Mouse (Mus musculus) adrenal gland, postnatal 14 days (tissue): ENCODE results near the gene Tnc. TPM values are rescaled to one million over a fixed set of nuclear protein-coding genes. Genes with fewer than 3 reads are reported as not detected.
A peak's percentile ranks its signal among the peaks of the same experiment; 100 is the strongest.
"Not testable (repeated sequence)": the region's sequence is repeated elsewhere in the genome, so short reads cannot be mapped to it uniquely, and the experiment has no call there.

Experiments
- DNase-seq: peaks from one replicate; pipeline ENCODE4 v3.0.0; 2021; ENCODE audit warnings: mixed read lengths
- total RNA-seq: library from RNA; stranded (reverse); gene quantifications from 2 replicates; pipeline ENCODE4 v1.2.3, GENCODE M21; 2021

The Tnc gene
- total RNA-seq, 1 experiment from 2014 or later = 3.2 TPM

DNA sequence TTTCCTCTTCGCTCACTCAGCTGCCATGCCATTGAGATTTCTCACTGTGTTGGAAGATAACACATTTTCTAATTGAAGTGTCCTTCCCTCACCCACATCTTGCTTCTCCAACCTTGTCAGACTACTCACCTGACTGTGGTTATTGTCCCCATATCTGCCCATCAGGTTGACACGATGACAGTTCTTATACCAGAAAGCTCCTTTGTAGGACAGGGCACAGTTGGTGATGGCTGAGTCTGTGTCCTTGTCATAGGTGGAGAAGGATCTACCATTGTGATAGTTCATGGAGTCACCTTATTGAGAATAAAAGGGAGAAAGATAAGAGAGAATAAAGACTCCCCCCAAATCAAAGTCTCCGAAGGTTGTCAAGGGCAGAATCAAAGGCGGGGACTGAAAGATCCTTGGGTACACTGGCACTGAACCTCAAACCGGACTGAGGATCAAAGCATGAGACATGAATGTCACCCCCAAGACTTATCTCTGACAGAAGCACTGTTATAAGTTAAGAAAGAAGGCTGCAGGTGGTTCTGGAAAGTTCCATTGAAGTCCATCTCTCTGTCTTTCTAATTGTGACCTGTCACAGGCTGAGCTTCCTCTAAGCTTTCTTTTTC, 84.9 kb downstream of the Tnc start:
- no peak for DNase-seq

DNA sequence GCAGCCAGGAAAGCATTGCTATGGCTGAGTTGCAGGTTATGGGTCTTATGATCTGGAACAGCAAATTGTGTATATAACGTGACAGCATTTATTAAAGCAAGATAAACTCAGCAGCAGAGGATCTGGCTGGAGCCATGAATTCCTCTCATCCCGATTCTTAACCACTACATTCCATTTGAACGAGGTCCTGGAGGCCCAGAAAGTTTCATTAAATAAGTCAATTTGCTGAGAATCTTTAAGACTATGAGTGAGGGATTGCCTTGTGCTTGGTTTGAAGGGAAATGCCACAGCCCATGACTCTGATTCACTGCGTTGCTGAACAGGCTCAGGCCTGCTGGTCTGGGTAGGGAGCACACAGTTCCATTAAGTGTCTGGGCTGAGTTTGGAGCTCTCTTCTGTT, 88.2 kb downstream of the Tnc start:
- no peak for DNase-seq

DNA sequence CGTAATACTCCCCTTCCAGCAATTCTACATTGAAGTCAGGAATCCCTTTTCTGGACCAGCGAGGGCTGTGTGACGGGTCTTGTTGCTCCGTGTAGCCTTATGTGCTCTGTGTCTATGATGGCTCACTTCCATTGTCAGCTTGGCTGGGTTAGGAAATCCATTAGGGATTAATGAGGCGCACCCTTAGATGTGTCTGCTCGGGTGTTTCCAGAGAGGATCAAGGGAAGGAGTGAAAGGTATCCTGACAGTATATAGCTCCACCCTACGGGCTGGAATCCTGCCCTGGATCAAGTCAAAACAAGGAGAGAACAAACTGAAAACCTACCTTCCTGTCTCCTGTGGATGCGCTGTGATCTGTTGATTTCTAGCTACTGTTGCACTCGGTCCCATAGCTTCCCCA, 96.8 kb downstream of the Tnc start:
- no peak for DNase-seq

DNA sequence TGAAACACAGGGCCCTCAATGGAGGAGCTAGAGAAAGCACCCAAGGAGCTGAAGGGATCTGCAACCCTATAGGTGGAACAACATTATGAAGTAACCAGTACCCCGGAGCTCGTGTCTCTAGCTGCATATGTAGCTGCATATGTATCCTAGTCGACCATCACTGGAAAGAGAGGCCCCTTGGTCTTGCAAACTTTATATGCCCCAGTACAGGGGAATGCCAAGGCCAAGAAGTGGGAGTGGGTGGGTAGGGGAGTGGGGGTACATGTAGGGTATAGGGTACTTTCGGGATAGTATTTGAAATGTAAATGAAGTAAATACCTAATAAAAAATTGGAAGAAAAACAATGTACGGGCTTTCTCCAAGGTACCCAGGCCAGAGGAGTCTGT, 98.1 kb downstream of the Tnc start:
- DNase-seq = not testable (repeated sequence)

DNA sequence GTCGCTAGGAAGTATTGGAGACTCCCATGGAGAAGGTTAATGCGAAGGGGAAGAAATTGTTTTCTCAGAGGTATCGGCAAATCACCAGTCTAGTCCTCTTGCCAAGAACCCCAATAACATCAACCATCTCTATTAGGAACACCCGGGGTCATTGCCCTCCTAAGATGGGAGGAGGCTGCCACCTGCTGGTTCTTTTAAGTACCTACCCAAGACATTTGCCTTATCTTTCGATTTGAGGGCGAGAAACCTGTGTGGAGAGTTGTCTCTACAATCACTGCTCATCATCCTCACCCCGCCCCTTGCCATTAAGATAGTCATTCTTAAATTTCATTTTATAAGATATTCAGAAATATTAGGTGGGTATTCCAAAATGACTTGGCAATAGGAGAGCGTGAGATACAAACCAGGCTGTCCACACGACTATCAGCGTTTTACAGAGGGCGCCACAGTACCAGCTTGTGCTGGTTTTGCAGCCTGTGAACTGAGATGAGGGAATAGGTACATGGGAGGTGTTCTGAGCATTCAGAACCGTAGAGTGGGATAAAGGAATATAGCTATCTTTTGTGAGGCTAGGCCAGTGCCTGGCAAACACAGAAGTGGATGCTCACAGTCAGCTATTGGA, 98.6 kb downstream of the Tnc start:
- peak; percentile 66 for DNase-seq

DNA sequence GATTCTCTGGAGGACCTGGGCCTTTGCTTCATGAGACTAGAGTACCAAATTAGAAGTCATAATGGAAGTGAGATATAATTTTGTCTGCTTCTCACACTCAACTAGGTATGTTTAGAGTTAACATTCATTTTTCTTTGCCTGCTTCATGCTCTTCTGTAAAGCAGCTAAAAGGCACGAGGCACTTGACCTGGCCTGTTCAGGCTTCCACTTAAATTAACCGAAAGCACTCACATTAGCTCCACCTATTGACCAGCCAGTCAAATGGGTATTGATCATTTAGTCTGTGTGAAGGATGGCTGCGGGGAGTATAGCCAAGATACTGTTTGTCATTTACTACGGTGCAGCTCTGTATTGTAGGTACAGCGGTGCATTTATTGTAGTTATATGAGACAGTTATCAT, 103.0 kb downstream of the Tnc start:
- no peak for DNase-seq

DNA sequence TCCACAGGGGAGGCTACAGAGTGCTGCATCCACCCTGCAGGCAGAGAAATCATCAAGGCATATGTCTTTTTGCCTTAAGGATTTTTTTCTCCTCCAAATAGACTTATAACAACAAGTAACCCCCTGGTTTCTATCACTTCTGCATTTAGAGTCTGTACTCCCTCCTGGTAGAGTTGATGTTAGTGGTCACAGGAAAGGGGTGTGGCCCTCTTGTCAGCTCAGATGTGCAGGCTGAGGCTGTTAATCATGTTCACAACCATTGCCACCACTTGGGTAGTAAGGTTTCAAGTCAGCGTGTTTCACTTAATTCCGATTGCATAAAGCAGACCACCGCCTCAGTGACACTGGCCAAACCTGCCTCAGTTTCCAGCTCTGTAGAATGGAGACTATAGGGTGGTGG, 103.9 kb downstream of the Tnc start:
- DNase-seq = no peak

DNA sequence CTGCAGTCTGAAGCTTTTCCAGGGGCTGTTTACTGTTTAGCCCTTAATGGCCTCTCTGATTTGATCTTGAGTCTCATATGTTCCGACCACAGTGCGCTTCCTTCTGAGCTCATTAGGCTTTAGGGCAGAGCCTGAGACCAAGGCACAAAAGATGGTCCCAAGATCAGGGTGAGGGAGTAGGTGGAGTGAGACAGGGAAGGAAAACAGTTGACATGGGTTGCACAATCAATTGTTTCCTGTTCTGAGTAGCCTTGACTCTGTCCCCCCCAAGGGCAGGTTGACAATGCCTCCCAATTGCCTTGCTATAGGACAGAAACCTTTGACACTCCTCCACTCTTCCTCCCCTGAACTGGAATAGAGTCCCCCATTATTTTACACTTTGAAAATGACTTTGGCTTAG, 105.4 kb downstream of the Tnc start:
- DNase-seq = no peak

DNA sequence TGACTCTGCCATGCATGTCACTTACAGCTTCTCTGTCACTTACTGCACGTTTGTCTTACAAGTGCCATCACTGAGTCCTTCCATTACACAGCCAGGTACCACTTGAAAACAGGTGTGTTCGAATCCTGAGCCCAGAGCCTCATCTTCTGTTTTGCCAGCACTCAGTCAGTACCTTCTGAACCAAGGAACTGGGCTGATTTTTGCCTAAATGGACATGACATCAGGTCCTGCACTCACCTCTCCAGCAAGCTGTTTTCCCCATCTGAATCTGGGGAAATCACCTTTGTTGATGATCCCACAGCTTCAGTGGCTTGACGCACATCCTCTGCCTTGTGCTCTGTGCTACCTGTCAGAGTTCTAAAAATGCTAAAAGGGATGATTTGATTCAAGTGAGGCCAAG, 107.4 kb downstream of the Tnc start:
- DNase-seq = no peak

DNA sequence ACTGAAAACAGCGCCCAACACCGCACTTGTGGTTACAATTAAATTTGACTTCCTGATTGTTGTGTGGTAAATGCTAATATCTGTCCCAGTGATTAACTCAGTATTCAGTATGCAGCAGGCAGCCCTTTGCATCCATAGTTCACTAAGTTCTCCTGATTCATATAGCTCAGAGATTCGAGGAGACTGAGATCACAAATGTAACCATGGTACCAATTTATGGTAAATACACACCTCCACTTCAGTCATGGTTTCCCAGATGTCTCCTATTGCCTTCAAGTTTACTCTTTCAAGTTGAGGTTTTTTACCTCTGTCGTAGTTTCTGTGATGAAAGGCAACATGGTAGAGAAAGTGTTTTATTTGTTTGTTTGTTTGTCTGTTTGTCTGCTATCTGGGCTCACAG, 110.9 kb downstream of the Tnc start:
- no peak for DNase-seq

DNA sequence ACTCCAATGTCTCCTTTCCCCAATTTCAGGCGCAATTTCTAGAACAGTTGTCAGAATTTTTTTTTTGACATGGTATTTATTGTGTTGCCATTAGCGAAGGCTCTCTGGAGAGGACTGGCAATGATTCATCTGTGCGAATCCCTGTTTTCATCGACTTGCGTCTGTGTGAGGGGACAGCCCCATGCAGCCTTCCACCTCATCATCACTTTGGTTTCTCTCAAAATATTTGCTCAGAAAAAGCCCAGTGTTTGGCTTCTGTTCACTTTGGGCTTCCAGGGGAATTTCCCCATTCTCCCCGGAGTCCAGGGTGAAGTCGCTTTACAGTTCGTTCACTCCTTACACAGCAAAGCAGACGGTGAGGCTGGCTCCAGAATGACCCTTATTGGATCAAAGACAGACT, 111.5 kb downstream of the Tnc start:
- no peak for DNase-seq

DNA sequence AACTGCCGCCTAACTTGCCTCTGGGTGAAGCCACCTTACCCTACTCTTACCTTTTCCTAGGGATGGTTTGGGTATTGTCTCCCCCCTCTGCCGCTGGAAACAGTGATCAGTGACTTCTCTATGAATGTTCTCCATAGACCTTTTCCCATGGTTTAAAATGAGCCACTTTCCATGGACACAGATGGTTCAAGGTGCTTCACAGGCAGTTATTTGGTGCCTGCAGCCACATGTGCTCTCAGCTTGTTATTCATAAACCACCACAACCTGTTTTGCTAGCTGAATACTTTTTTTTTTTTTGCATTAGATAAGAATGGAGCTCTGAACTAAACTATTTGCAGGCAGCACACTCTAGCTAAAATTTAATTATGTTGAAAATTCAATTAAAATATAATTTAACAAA, 116.0 kb downstream of the Tnc start:
- no peak for DNase-seq

DNA sequence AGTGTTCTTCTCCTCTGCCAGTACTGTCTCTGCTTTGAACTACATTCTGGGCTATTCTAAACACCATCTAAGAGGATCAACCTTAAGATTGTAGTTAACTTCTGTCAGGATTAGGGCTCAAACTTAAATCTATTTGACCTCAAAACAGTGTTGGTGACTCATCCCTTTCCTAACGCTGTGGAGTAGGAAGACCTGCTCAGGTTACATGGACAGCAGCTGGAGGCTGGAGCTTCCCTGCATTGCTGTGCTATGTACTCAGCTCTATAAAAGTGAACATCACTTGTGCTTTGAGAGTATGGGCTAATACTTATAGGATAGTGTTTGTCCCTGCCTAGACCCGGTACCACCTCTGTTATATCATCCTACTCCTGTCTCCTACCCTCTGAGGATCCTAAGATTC, 117.3 kb downstream of the Tnc start:
- DNase-seq = no peak

DNA sequence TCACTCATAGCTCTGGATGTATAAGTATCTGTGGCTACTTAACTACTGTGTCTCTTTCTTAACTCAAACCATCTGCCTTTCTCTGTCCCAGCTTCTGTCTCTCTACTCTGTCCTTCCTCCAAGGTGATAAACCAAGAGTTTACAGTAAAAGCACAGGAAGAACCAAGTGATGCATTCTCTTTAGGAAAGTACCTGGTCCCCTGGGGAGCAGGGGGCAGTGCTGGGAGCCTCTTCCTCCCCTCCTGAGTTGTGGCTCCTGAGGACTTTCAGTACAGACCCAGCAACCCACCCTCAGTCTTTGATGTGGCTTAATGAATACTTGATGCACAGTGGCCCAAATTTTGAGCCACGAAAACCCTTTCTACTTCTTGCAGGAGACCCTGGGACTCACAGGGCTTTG, 118.6 kb downstream of the Tnc start:
- DNase-seq = no peak

DNA sequence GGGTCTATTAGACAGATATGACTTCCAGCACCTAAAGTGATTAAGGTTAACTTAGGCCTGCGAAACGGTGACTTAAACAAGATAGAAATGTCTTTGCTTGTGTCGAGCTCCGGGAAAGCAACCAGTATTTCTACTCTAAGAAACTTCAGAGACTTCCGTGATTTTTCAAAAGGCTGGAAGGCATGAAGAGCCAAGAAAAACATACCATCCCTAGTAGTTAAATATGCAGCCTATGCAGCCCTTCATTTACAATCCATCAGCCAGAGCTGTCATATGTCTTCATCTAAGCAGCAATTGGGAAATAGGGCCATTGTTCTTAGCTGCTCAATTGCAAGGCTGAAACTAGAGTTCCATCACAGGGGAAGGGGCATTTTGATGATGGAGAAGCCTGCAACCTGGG, 129.6 kb downstream of the Tnc start:
- DNase-seq = no peak

DNA sequence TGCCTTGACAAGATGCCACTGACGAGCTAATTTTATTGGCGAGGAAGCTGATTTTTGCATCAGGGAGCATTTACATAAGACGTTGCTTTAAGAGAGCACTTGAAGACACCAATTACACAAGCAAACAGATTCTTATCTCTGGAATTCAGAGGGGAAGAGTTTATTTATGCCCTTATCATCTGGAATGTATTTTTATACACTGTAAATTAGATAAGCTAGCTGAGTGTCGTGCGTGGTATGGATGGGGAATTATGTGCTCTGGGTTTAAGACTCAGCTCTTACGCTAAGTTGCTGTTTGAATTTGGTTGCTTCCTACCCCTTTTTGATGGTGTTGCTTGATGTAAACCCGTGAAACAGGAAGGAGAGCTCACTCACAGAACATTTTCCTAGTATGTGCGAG, 130.1 kb downstream of the Tnc start:
- DNase-seq = no peak

DNA sequence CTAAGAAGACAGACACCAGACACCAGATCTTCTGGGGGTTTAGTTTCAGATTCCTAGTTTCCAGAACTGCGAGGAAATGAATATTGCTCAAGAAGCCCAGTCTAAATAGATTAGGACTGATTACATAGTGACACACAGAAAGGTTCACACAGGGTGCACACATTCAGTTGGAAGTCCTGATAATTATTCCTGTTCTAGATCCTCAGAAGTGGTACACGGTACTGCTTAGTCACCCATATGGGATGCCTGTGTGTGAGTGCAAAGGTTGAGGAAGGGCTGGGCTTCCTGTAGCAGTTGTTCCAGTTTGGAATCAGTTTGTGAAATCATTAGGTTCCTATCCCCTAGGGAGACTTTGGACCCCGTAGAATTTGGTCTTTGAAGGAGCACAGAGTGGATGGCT, 130.5 kb downstream of the Tnc start:
- DNase-seq = no peak

Other genes with a start within 250 kb of the Tnc start
- gene Tnfsf8, start 185.7 kb downstream of the Tnc start, total RNA-seq = 0.41 TPM in 1 of 2 replicates, not detected in the other